Mouse (Mus musculus) midbrain, embryonic 12.5 days (tissue): Measurements from ENCODE around the gene Pfkfb3. TPM values are rescaled to one million over a fixed set of nuclear protein-coding genes. Genes with fewer than 3 reads are reported as not detected.
A peak's percentile ranks its signal among the peaks of the same experiment; 100 is the strongest.

Experiments
- ATAC-seq: fragments of 200-750 bp; cut with Nextera tagmentation; 2 replicates; pipeline ENCODE4 v1.8.0; 2017; ENCODE audit warnings: low read depth, moderate TSS enrichment, moderate library complexity; ENCODE audit not compliant: low FRiP score
- H3K27ac ChIP-seq: fragments of 300-500 bp; sonication (generic); replicated peaks from 2 replicates; pipeline ENCODE4 v1.5.1; 2016; ENCODE audit warnings: mild to moderate bottlenecking
- H3K27me3 ChIP-seq: fragments of 300-500 bp; sonication (generic); 2 replicates; pipeline ENCODE4 v1.6.1; 2016; ENCODE audit warnings: mild to moderate bottlenecking
- H3K36me3 ChIP-seq: fragments of 300-500 bp; sonication (generic); 2 replicates; pipeline ENCODE4 v1.6.1; 2016
- H3K4me1 ChIP-seq: fragments of 300-500 bp; sonication (generic); 2 replicates; pipeline ENCODE4 v1.6.1; 2016
- H3K4me2 ChIP-seq: fragments of 300-500 bp; sonication (generic); replicated peaks from 2 replicates; pipeline ENCODE4 v1.6.1; 2016; ENCODE audit warnings: mild to moderate bottlenecking, moderate library complexity
- H3K4me3 ChIP-seq: fragments of 300-500 bp; sonication (generic); 2 replicates; pipeline ENCODE4 v1.5.1; 2016; ENCODE audit warnings: mild to moderate bottlenecking
- H3K9ac ChIP-seq: fragments of 300-500 bp; sonication (generic); replicated peaks from 2 replicates; pipeline ENCODE4 v1.6.1; 2016; ENCODE audit warnings: mild to moderate bottlenecking, moderate library complexity
- H3K9me3 ChIP-seq: fragments of 300-500 bp; sonication (generic); 2 replicates; pipeline ENCODE4 v1.6.1; 2016; ENCODE audit warnings: mild to moderate bottlenecking
- WGBS: fragments of 180-500 bp; shearing (Covaris S2); methylation state at CpG from one replicate; pipeline ENCODE4 v1.1.7; 2016; 5-methylcytosine and 5-hydroxymethylcytosine counted together
- polyA plus RNA-seq: library from polyadenylated mRNA; unstranded; fragments of >200 nt; fragmentation: Nextera tagmentation; extraction: Ambion mirVana; gene quantifications from 2 replicates; pipeline ENCODE4 v1.2.1, GENCODE M21; 2016

The Pfkfb3 gene
- polyA plus RNA-seq, 1 experiment from 2014 or later = 14.9 TPM

- H3K27ac ChIP-seq = no peak overlapping the region
- no peaks in the 10 kb centered on the region for H3K9me3 ChIP-seq
- H3K36me3 ChIP-seq = peaks cover 42% of the 10 kb centered on the region
- 69% methylated on average over 7 of the region's 7 CpGs for WGBS
- no peak overlapping the region for H3K4me3 ChIP-seq
- peaks cover 8% of the 10 kb centered on the region for H3K4me1 ChIP-seq
- no peak overlapping the region for H3K9ac ChIP-seq
- no peak for ATAC-seq
- H3K4me2 ChIP-seq = no peak overlapping the region
- no peaks in the 10 kb centered on the region for H3K27me3 ChIP-seq
Observed at GRCm38 (mm10) chr2:11494841-11495255, 59.0 kb downstream of the Pfkfb3 start.

- Histone ChIP-seq H3K36me3 (peaks cover 55% of the 10 kb centered on the region), H3K4me1 (no peaks in the 10 kb centered on the region), H3K4me3 (no peak overlapping the region), H3K9me3 (no peaks in the 10 kb centered on the region), H3K9ac (no peak overlapping the region), H3K27ac (no peak overlapping the region), H3K4me2 (no peak overlapping the region), H3K27me3 (no peaks in the 10 kb centered on the region)
- no peak for ATAC-seq
- WGBS = 90% methylated on average over 5 of the region's 5 CpGs
Observed at GRCm38 (mm10) chr2:11492855-11493254, 61.0 kb downstream of the Pfkfb3 start.

- H3K4me3 ChIP-seq = no peak overlapping the region
- no peaks in the 10 kb centered on the region for H3K27me3 ChIP-seq
- H3K4me1 ChIP-seq = no peaks in the 10 kb centered on the region
- H3K27ac ChIP-seq = no peak overlapping the region
- peaks cover 61% of the 10 kb centered on the region for H3K36me3 ChIP-seq
- 80% methylated on average over 3 of the region's 3 CpGs for WGBS
- H3K9me3 ChIP-seq = no peaks in the 10 kb centered on the region
- H3K9ac ChIP-seq = no peak overlapping the region
- no peak for ATAC-seq
- no peak overlapping the region for H3K4me2 ChIP-seq
Observed at GRCm38 (mm10) chr2:11491471-11491870, 62.4 kb downstream of the Pfkfb3 start.

- no peaks in the 10 kb centered on the region for H3K9me3 ChIP-seq
- H3K27ac ChIP-seq = no peak overlapping the region
- H3K4me3 ChIP-seq = no peak overlapping the region
- ATAC-seq = no peak
- H3K36me3 ChIP-seq = peaks cover 71% of the 10 kb centered on the region
- no peak overlapping the region for H3K4me2 ChIP-seq
- WGBS = 94% methylated on average over 4 of the region's 4 CpGs
- H3K9ac ChIP-seq = no peak overlapping the region
- no peaks in the 10 kb centered on the region for H3K4me1 ChIP-seq
- no peaks in the 10 kb centered on the region for H3K27me3 ChIP-seq
Observed at GRCm38 (mm10) chr2:11490554-11490953, 63.3 kb downstream of the Pfkfb3 start.

- ATAC-seq = no peak
- Histone ChIP-seq H3K9ac (no peak overlapping the region), H3K4me1 (no peaks in the 10 kb centered on the region), H3K27me3 (no peaks in the 10 kb centered on the region), H3K9me3 (no peaks in the 10 kb centered on the region), H3K27ac (no peak overlapping the region), H3K4me2 (no peak overlapping the region), H3K36me3 (peaks cover 93% of the 10 kb centered on the region), H3K4me3 (no peak overlapping the region)
- WGBS = 88% methylated on average over 4 of the region's 4 CpGs
Observed at GRCm38 (mm10) chr2:11483226-11483625, 70.7 kb downstream of the Pfkfb3 start.

- H3K9me3 ChIP-seq = no peaks in the 10 kb centered on the region
- no peak for ATAC-seq
- no peak overlapping the region for H3K4me2 ChIP-seq
- H3K36me3 ChIP-seq = peaks cover 91% of the 10 kb centered on the region
- no peaks in the 10 kb centered on the region for H3K4me1 ChIP-seq
- WGBS = 93% methylated on average over 7 of the region's 7 CpGs
- H3K9ac ChIP-seq = no peak overlapping the region
- H3K27ac ChIP-seq = no peak overlapping the region
- H3K4me3 ChIP-seq = no peak overlapping the region
- H3K27me3 ChIP-seq = no peaks in the 10 kb centered on the region
Observed at GRCm38 (mm10) chr2:11482364-11482763, 71.5 kb downstream of the Pfkfb3 start.

GRCm38 (mm10) chr2:11478960-11479359 lies 74.9 kb downstream of the Pfkfb3 start:
- no peak overlapping the region for H3K4me2 ChIP-seq
- H3K4me3 ChIP-seq = no peak overlapping the region
- no peak overlapping the region for H3K9ac ChIP-seq
- 92% methylated on average over 2 of the region's 2 CpGs for WGBS
- peaks cover 98% of the 10 kb centered on the region for H3K36me3 ChIP-seq
- no peak for ATAC-seq
- H3K27me3 ChIP-seq = no peaks in the 10 kb centered on the region
- no peak overlapping the region for H3K27ac ChIP-seq
- no peaks in the 10 kb centered on the region for H3K4me1 ChIP-seq
- H3K9me3 ChIP-seq = no peaks in the 10 kb centered on the region

GRCm38 (mm10) chr2:11475316-11475715 lies 78.6 kb downstream of the Pfkfb3 start:
- peaks cover 93% of the 10 kb centered on the region for H3K36me3 ChIP-seq

GRCm38 (mm10) chr2:11464661-11465099 lies 89.2 kb downstream of the Pfkfb3 start:
- H3K36me3 ChIP-seq = no peaks in the 10 kb centered on the region
- no peak overlapping the region for H3K4me3 ChIP-seq
- no peaks in the 10 kb centered on the region for H3K27me3 ChIP-seq
- peak; percentile 44; the same call in 1 of the 2 replicates for ATAC-seq
- H3K4me1 ChIP-seq = no peaks in the 10 kb centered on the region
- no peak overlapping the region for H3K4me2 ChIP-seq
- no peaks in the 10 kb centered on the region for H3K9me3 ChIP-seq
- WGBS = 43% methylated on average over 3 of the region's 3 CpGs
- no peak overlapping the region for H3K27ac ChIP-seq
- H3K9ac ChIP-seq = no peak overlapping the region

More at GRCm38 (mm10) chr2:11475316-11475715, 78.6 kb downstream of the Pfkfb3 start:
- no peak overlapping the region for H3K4me2 ChIP-seq
- H3K9me3 ChIP-seq = no peaks in the 10 kb centered on the region
- WGBS = 88% methylated on average over 7 of the region's 7 CpGs
- H3K27ac ChIP-seq = no peak overlapping the region
- no peak overlapping the region for H3K9ac ChIP-seq
- no peak overlapping the region for H3K4me3 ChIP-seq
- no peaks in the 10 kb centered on the region for H3K4me1 ChIP-seq
- no peaks in the 10 kb centered on the region for H3K27me3 ChIP-seq
- ATAC-seq = no peak

- no peaks in the 10 kb centered on the region for H3K36me3 ChIP-seq
- no peak overlapping the region for H3K4me2 ChIP-seq
- no peak overlapping the region for H3K4me3 ChIP-seq
- H3K9me3 ChIP-seq = no peaks in the 10 kb centered on the region
- WGBS = 89% methylated on average over 3 of the region's 3 CpGs
- no peak overlapping the region for H3K27ac ChIP-seq
- H3K9ac ChIP-seq = no peak overlapping the region
- H3K4me1 ChIP-seq = no peaks in the 10 kb centered on the region
- H3K27me3 ChIP-seq = no peaks in the 10 kb centered on the region
- ATAC-seq = no peak
Observed at GRCm38 (mm10) chr2:11460976-11461375, 92.9 kb downstream of the Pfkfb3 start.

GRCm38 (mm10) chr2:11458494-11458893 lies 95.4 kb downstream of the Pfkfb3 start:
- 86% methylated on average over 1 of the region's 1 CpGs for WGBS
- no peak overlapping the region for H3K9ac ChIP-seq
- no peak for ATAC-seq
- no peak overlapping the region for H3K4me2 ChIP-seq
- no peaks in the 10 kb centered on the region for H3K4me1 ChIP-seq
- H3K27me3 ChIP-seq = no peaks in the 10 kb centered on the region
- H3K36me3 ChIP-seq = no peaks in the 10 kb centered on the region
- no peak overlapping the region for H3K27ac ChIP-seq
- no peaks in the 10 kb centered on the region for H3K9me3 ChIP-seq
- H3K4me3 ChIP-seq = no peak overlapping the region

GRCm38 (mm10) chr2:11457904-11458303 lies 96.0 kb downstream of the Pfkfb3 start:
- 84% methylated on average over 7 of the region's 7 CpGs for WGBS
- Histone ChIP-seq H3K9me3 (no peaks in the 10 kb centered on the region), H3K4me2 (no peak overlapping the region), H3K27ac (no peak overlapping the region), H3K9ac (no peak overlapping the region), H3K27me3 (no peaks in the 10 kb centered on the region), H3K36me3 (no peaks in the 10 kb centered on the region), H3K4me1 (no peaks in the 10 kb centered on the region), H3K4me3 (no peak overlapping the region)
- ATAC-seq = no peak

GRCm38 (mm10) chr2:11448711-11449110 lies 105.2 kb downstream of the Pfkfb3 start:
- Histone ChIP-seq H3K27ac (no peak overlapping the region), H3K9ac (no peak overlapping the region), H3K4me2 (no peak overlapping the region), H3K4me1 (no peaks in the 10 kb centered on the region), H3K27me3 (no peaks in the 10 kb centered on the region), H3K4me3 (no peak overlapping the region), H3K9me3 (no peaks in the 10 kb centered on the region), H3K36me3 (no peaks in the 10 kb centered on the region)
- no peak for ATAC-seq
- 71% methylated on average over 3 of the region's 3 CpGs for WGBS
